Mouse (Mus musculus): ENCODE data around the gene Prr5. TPM values are rescaled to one million over a fixed set of nuclear protein-coding genes. Genes with fewer than 3 reads are reported as not detected.
A peak's percentile ranks its signal among the peaks of the same experiment; 100 is the strongest.

The Prr5 gene
- polyA plus RNA-seq, 1 experiment, result not detected

- peaks cover 6% of the 10 kb centered on the region for H3K4me1 ChIP-seq (ENCODE audit: control insufficient read depth, insufficient read depth, low read length)
- H3K4me3 ChIP-seq (ENCODE audit: insufficient read depth, low read length), result peak overlapping the region; percentile 16; the same call in 1 of the 2 replicates
- TF ChIP-seq POLR2A (IDR thresholded peaks at IDR 0.05; ENCODE audit: borderline replicate concordance, low read depth, low read length) (no peak), CTCF (IDR thresholded peaks at IDR 0.05; ENCODE audit: low read depth, low read length) (no peak)
- H3K27ac ChIP-seq (ENCODE audit: insufficient read depth, low read depth, low read length), result no peak overlapping the region
Observed at GRCm38 (mm10) chr15:84653979-84654966, 15.1 kb upstream of the Prr5 start.

- Histone ChIP-seq H3K27ac (ENCODE audit: insufficient read depth, low read depth, low read length) (no peak overlapping the region), H3K4me1 (ENCODE audit: control insufficient read depth, insufficient read depth, low read length) (peaks cover 6% of the 10 kb centered on the region), H3K4me3 (ENCODE audit: insufficient read depth, low read length) (no peak overlapping the region)
- TF ChIP-seq POLR2A (IDR thresholded peaks at IDR 0.05; ENCODE audit: borderline replicate concordance, low read depth, low read length), result no peak
- no peak for TF ChIP-seq CTCF (IDR thresholded peaks at IDR 0.05; ENCODE audit: low read depth, low read length)
Observed at GRCm38 (mm10) chr15:84654975-84655374, 14.4 kb upstream of the Prr5 start.

- no peak for TF ChIP-seq CTCF (IDR thresholded peaks at IDR 0.05; ENCODE audit: low read depth, low read length)
- TF ChIP-seq POLR2A (IDR thresholded peaks at IDR 0.05; ENCODE audit: borderline replicate concordance, low read depth, low read length), result no peak
- H3K27ac ChIP-seq (ENCODE audit: insufficient read depth, low read depth, low read length), result no peak overlapping the region
- peaks cover 6% of the 10 kb centered on the region for H3K4me1 ChIP-seq (ENCODE audit: control insufficient read depth, insufficient read depth, low read length)
- no peak overlapping the region for H3K4me3 ChIP-seq (ENCODE audit: insufficient read depth, low read length)
Observed at GRCm38 (mm10) chr15:84656689-84657088, 12.7 kb upstream of the Prr5 start.

- H3K4me1 ChIP-seq (ENCODE audit: control insufficient read depth, insufficient read depth, low read length), result peaks cover 6% of the 10 kb centered on the region
- TF ChIP-seq POLR2A (IDR thresholded peaks at IDR 0.05; ENCODE audit: borderline replicate concordance, low read depth, low read length), result no peak
- TF ChIP-seq CTCF (IDR thresholded peaks at IDR 0.05; ENCODE audit: low read depth, low read length), result no peak
- H3K4me3 ChIP-seq (ENCODE audit: insufficient read depth, low read length), result no peak overlapping the region
- no peak overlapping the region for H3K27ac ChIP-seq (ENCODE audit: insufficient read depth, low read depth, low read length)
Observed at GRCm38 (mm10) chr15:84657384-84658064, 11.9 kb upstream of the Prr5 start.

- no peak for TF ChIP-seq POLR2A (IDR thresholded peaks at IDR 0.05; ENCODE audit: borderline replicate concordance, low read depth, low read length)
- no peak for TF ChIP-seq CTCF (IDR thresholded peaks at IDR 0.05; ENCODE audit: low read depth, low read length)
- Histone ChIP-seq H3K4me3 (ENCODE audit: insufficient read depth, low read length) (no peak overlapping the region), H3K27ac (ENCODE audit: insufficient read depth, low read depth, low read length) (no peak overlapping the region), H3K4me1 (ENCODE audit: control insufficient read depth, insufficient read depth, low read length) (peaks cover 6% of the 10 kb centered on the region)
Observed at GRCm38 (mm10) chr15:84658655-84659054, 10.8 kb upstream of the Prr5 start.

GRCm38 (mm10) chr15:84659856-84660255 lies 9.6 kb upstream of the Prr5 start:
- Histone ChIP-seq H3K27ac (ENCODE audit: insufficient read depth, low read depth, low read length) (no peak overlapping the region), H3K4me1 (ENCODE audit: control insufficient read depth, insufficient read depth, low read length) (no peaks in the 10 kb centered on the region; the same call in 1 of the 2 replicates), H3K4me3 (ENCODE audit: insufficient read depth, low read length) (no peak overlapping the region)
- TF ChIP-seq CTCF (IDR thresholded peaks at IDR 0.05; ENCODE audit: low read depth, low read length) (no peak), POLR2A (IDR thresholded peaks at IDR 0.05; ENCODE audit: borderline replicate concordance, low read depth, low read length) (no peak)

GRCm38 (mm10) chr15:84661274-84661673 lies 8.1 kb upstream of the Prr5 start:
- no peak overlapping the region for H3K4me3 ChIP-seq (ENCODE audit: insufficient read depth, low read length)
- H3K4me1 ChIP-seq (ENCODE audit: control insufficient read depth, insufficient read depth, low read length), result no peaks in the 10 kb centered on the region
- TF ChIP-seq CTCF (IDR thresholded peaks at IDR 0.05; ENCODE audit: low read depth, low read length), result no peak
- no peak for TF ChIP-seq POLR2A (IDR thresholded peaks at IDR 0.05; ENCODE audit: borderline replicate concordance, low read depth, low read length)
- H3K27ac ChIP-seq (ENCODE audit: insufficient read depth, low read depth, low read length), result no peak overlapping the region

- no peak for TF ChIP-seq POLR2A (IDR thresholded peaks at IDR 0.05; ENCODE audit: borderline replicate concordance, low read depth, low read length)
- TF ChIP-seq CTCF (IDR thresholded peaks at IDR 0.05; ENCODE audit: low read depth, low read length), result no peak
Observed at GRCm38 (mm10) chr15:84662952-84663684, 6.3 kb upstream of the Prr5 start.

GRCm38 (mm10) chr15:84663685-84664060 lies 5.7 kb upstream of the Prr5 start:
- Histone ChIP-seq H3K4me3 (ENCODE audit: insufficient read depth, low read length) (no peak overlapping the region), H3K27ac (ENCODE audit: insufficient read depth, low read depth, low read length) (no peak overlapping the region), H3K4me1 (ENCODE audit: control insufficient read depth, insufficient read depth, low read length) (no peaks in the 10 kb centered on the region)
- TF ChIP-seq CTCF (IDR thresholded peaks at IDR 0.05; ENCODE audit: low read depth, low read length) (no peak), POLR2A (IDR thresholded peaks at IDR 0.05; ENCODE audit: borderline replicate concordance, low read depth, low read length) (no peak)

More at GRCm38 (mm10) chr15:84662952-84663684, 6.3 kb upstream of the Prr5 start:
- no peaks in the 10 kb centered on the region for H3K4me1 ChIP-seq (ENCODE audit: control insufficient read depth, insufficient read depth, low read length)
- peak overlapping the region; percentile 39 for H3K4me3 ChIP-seq (ENCODE audit: insufficient read depth, low read length)
- H3K27ac ChIP-seq (ENCODE audit: insufficient read depth, low read depth, low read length), result no peak overlapping the region

Data from bone marrow macrophage, adult 2 months (primary cell).